Mouse (Mus musculus): ENCODE measurements around the gene Rps16.

DNA sequence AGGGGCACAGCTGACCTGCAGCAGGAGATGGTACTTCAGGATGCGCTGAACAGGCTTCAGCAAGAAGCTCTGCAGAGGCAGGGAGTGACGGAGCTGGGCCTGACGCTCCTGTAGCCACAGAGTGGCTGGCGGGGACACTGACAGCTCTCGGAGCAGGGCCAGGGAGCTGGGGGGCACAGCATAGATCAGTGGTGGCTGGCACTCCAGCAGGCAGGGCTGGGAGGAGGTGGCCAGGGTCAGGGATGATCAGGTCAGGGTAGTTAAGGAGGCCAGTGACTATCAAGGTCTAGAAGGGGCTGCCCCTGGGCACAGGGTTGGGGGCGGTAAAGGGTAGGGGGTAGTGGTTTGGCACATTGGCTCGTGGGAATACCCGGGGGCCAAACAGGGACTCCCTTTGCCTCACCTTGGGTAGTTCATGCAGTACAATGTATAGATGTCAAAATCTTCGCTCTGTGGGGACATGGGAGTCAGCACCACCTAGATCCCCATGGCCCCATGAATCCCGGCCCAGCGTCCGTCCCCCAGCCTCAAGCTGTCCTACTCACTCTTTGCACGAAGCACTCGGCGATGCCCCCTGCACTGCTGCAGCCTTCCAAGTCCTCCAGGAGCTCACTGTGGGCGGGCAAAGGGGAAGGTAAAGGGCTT is 17.9 kb downstream of the Rps16 start:
- TF ChIP-seq CTCF (IDR thresholded peaks at IDR 0.05) (no peak), POLR2A (IDR thresholded peaks at IDR 0.05; ENCODE audit: insufficient read depth, low read depth, low read length) (no peak)

All from heart, adult 2 months (tissue).